Mouse (Mus musculus) ovary, postnatal 14 days (tissue): ENCODE data around the gene Fbxo21.

Experiments
- DNase-seq: peaks from one replicate; pipeline ENCODE4 v3.0.0; 2022; ENCODE audit warnings: low spot score

Gene Fbxo21

GRCm38 (mm10) chr5:118023053-118023452 lies 46.5 kb downstream of the Fbxo21 start:
- no peak for DNase-seq

- DNase-seq, result no peak
Observed at GRCm38 (mm10) chr5:118025880-118026279, 49.4 kb downstream of the Fbxo21 start.

GRCm38 (mm10) chr5:118026343-118026742 lies 49.8 kb downstream of the Fbxo21 start:
- DNase-seq, result no peak

GRCm38 (mm10) chr5:118027101-118027697 lies 50.7 kb downstream of the Fbxo21 start:
- DNase-seq, result no peak

DNA sequence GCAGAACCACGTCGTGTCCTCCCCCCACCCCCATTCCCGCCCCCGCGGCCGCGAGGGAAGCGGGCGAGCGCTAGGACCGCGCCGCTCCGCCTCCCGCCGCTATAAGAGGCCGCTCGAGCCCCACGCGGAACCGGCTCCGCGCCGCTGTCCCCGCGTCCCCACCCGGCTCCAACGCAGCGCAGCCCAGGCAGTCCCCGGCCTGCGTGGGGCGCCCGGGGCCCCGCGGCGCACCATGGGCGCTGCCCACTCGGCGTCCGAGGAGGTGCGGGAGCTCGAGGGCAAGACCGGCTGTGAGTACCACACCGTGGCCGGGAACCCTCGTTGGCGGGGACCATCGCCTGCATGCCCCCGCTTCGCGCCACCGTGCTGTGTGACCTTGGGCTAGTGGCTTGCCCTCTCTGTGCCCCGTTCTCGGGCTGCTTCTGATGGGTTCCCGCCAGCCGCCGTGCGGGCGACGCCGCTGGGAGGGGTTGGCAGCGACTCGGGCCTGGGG lies 51.2 kb downstream of the Fbxo21 start, which contains the start of gene Tesc:
TSS of gene Tesc (plus strand) at position 46 of the 493 bp plus-strand sequence.
- DNase-seq, result no peak

DNA sequence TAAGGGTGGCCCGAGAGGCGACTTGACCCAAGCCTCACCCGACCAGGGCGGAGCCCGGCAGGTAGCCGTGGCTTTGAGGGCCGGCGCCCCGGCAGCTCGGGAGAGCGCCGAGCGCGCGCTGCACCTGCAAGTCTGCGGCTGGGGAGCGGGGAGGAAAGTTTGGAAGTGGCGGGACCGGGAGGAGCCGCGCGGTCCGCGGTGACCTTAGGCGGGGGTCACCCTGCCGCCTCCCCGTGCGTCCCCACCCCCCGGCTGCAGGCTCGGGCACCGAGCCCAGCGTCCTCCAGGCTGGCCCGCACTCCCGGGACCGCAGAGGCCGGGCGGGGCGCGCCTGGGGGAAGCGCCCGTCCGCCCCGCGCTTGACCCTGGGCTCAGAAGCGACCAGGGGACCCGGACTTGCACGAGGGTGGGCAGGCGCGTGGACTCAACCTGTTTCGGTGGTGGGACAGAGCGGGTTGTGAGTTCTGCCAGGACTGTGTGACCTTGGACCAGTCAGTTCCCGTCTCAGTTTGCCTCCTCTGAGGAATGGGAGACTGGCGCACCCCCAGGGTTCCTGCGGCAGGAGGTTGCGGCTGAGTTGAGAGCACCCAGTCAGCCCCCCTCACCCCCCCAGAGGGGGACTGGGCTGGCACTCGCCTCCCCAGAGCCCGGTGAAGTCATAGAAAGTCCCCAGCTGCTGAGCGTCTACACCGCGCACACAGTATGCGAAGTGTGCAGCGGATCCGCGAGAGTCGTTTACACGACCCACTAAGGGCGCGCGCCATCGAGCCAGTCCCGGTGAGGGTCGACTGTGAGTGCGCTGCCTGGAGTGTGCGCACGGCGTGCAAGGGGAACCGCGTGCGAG lies 51.9 kb downstream of the Fbxo21 start:
- no peak for DNase-seq

DNA sequence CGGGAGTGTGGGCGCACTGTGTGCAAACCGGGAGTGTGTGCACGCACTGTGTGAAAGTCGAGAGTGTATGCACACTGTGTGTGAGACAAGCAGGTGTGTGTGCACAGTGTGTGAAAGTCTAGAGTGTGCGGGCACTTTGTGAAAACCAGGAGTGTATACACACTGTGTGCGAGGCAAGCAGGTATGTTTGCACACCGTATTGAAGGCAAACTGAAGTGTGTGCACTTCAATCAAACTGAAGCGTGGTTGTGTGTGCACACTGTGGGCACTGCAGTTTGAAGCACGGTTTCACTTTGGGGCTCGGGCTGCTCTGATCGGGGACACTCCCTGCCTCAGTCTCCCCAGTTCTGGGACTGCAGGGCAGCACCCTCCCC lies 52.5 kb downstream of the Fbxo21 start:
- DNase-seq, result no peak

GRCm38 (mm10) chr5:118029420-118029819 lies 52.9 kb downstream of the Fbxo21 start:
- no peak for DNase-seq

DNA sequence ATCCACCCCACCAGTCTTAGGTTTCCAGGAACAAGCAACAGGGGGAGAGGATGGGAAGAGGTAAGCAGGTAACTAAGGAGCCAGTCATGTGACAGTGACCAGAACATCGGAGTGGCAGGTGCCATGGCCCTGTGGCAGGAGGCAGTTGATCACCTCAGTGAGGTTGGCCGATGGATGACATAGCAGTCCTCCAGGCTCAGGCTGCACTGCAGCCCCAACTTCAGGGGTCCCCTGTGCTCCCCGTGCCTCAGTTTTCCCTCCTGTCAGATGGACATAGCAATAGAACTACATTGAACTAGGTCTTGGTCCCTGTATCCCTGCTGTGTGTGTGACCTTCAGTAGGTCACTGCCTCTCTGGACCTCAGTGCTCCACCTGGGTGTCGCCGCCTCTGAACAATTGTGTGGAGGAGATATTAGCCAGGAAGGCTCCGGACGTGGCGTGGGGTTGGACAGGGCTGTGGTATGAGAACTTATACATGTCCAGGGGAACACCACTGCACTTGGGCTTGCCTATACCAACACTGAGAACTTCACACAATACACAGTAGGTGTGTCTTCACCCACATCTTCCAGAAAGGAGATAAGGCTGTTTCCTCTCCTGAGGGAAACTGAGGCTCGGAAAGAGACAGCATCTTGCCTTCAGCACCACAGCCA lies 53.6 kb downstream of the Fbxo21 start:
- no peak for DNase-seq

DNA sequence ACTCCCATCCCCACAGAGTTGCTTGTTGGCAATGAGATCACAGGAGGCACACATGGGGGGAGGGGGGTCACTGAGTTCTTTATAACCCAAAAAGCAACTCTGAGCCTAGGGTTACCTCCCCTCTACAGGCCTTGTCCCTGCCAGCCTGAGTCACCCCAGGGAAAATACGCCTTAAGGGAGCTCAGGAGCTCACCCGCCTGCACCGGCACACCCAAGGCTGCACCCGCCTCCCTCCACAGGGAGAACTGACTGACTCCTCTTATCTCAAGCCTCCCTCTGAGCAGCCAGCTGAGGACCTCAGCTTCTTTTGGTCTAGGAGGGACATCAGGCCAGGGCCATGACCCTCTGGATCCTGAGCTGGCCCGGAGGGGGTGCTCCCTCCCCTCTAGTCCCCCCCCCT lies 54.5 kb downstream of the Fbxo21 start:
- DNase-seq, result no peak

DNA sequence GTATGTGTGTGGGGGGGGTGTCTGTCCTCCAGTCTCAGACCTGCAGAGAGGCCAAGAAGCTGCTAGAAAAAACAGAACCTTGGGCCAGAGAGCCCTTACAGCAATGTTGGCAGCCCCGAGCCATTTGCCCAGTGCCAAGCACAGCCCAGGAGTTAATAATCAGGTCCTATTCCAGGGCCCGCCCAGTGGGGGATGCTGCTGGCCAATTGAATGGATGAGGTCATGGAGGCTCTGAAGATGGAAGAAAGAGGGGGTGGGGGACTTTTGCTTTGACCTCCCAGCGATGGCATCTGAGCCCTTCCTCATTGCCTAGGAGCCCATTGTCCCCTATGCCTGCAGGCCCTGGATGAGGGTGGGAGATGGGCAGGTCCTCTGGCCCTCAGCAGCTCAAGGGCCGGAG lies 55.0 kb downstream of the Fbxo21 start:
- no peak for DNase-seq

GRCm38 (mm10) chr5:118033328-118033727 lies 56.8 kb downstream of the Fbxo21 start:
- DNase-seq, result no peak

DNA sequence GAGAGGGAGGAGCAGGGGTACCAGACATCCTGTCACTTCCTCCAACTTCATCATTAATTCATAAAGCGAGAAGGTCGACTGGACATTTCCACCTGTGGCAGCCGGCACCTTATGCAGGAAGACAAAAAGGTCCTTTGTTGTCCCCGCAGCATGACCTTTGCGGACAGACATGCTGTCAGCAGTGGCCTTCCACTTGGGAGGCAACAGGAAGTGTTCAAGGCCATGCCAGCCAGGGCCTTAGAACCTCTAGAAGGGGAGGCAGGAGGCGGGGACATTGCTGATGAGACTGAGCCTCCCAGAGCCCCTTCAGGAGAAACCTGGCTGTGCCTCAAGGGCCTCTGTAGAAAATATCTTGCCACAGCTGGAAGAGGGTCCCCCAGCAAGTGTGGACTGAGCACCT lies 57.2 kb downstream of the Fbxo21 start:
- no peak for DNase-seq

DNA sequence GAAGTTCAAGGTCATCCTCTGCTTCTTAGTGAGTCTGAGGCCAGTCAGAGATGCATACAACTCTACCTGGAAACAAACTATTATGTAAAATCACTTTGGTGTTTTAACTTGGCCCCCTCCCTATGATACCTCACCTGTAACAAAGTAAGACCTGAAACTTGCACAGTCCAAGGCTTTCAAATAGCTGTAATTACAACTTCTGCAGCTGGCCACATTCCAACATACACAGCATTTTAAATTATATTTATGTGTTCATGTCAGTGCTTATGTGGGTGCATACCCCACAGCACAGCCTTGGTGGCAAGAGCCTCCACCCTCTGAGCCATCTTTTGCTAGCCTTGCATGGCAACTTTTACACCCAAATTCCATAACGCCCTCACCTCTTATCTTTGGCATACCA lies 58.1 kb downstream of the Fbxo21 start:
- DNase-seq, result no peak

GRCm38 (mm10) chr5:118035786-118036185 lies 59.3 kb downstream of the Fbxo21 start:
- no peak for DNase-seq

- no peak for DNase-seq
Observed at GRCm38 (mm10) chr5:118036888-118037797, 60.6 kb downstream of the Fbxo21 start.

DNA sequence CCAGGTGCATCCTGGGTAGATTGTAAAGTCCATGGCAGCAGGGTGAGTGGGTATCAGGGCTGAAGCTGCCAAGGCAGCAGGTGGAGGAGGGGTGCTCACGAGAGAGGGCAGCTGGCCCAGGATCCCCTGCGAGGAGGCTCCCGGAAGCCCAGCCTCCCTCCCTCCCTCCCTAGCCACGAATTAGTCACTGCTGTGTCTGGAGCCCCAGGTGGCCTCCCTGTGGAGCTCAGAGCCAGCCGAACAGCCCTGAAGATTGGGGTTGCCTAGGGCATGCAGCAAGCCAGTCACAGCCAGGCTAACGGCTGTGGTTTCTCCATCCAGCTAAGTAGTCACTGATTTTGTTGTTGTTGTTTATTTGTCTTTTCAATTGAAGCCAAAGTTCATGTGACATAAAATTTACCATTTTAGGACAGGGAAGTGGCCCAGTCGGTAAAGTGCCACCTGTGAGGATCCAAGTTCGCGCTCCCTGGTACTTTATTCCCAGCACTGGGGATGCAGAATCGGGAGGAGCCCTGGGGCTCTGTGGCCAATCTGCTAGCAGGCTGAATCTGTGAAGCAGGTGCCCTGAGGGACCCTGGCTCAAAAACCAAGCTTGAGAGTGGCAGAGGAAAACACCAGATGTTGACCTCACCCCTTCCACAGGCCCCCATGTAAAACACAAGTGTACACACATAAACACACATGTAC lies 61.4 kb downstream of the Fbxo21 start:
- DNase-seq, result no peak

DNA sequence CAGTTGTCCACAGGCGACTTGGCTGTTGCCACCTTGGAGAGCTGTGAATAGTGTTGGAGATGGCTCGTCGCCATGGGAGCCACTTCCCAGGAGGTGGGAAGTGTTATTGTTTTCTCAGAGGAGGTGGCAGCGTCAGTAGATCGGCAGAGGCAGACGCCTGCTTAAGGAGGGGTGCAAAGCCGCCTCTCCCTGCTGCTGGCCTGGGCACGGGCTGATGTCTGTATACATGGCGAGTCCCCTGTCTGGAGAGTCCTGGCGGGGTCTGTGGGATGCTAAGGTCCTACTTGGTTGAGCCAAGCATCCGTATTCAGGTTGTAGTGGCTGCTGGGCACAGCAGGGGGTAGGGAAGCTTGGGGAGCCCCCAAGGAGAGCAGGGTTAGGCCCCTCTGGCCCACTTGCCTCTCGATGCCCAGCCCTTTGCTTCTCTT lies 62.7 kb downstream of the Fbxo21 start:
- DNase-seq, result no peak

DNA sequence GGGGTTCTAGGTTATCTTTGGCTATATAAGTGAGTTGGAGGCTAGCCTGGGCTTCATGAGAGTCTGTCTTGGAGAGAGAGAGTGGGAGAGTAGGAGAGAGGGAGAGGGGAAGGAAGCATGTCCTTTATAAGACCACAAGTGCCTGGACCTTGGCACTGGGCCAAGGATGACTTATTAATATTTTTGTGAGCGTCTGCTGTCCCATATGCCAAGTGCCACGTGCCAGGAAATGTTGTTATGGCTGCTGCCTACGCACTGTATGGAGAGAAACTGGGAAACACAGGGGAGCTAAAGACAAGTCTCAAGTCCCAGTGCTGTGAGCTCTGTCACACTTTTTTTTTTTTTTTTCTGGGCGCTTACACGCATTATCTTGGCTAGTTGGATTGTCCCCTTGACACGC lies 66.1 kb downstream of the Fbxo21 start:
- DNase-seq, result no peak

DNA sequence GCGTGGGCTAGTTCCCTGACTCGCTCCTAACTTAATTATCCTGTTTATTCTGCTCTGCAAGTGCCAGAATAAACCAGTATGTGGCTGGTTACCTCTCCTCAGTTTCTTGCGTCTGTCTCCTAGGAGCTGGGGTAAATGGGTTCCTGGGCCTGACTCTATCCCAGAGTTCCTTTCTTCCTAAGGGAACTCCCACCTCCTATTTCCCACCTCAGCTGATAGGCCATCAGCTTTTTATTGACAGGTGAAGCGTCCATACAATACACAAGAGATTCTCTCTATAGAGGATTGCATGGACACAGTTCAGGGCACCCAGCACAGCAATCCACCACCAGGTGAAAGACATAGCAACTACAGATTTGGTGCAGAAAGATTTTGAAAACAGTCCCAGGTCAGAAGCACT lies 67.2 kb downstream of the Fbxo21 start:
- DNase-seq, result no peak

DNA sequence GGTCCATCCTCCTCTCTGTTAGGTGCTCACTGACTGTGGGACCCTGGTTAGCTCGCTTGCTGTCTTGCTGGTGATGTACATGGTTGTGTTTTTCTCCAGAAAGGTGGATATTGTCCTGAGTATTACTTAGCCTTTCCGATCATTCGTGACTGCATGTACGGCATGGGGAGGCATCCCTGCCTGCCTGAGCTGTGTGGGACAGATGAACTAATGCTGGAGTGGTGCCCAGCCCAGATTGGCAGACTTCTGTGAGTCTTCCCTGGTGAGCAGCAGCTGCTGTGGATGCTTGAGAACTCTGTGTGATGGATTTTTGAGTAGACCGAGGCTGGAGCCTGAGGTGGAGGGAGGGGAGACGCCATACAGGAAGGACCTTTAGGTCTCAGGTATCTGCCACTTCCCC lies 68.4 kb downstream of the Fbxo21 start:
- no peak for DNase-seq
